Mouse (Mus musculus): ENCODE data around the gene Defb45. TPM values are rescaled to one million over a fixed set of nuclear protein-coding genes. Genes with fewer than 3 reads are reported as not detected.
A peak's percentile ranks its signal among the peaks of the same experiment; 100 is the strongest.

The Defb45 gene
- polyA plus RNA-seq, 1 experiment from 2014 or later = not detected

- H3K4me2 ChIP-seq = no peak within 1 kb of the TSS
- H3K27me3 ChIP-seq (ENCODE audit: insufficient read depth, low read length) = peaks cover 24% of the 10 kb centered on the region
- no peak for ATAC-seq (ENCODE audit: insufficient read depth)
- H3K9ac ChIP-seq = no peak within 1 kb of the TSS
- H3K4me3 ChIP-seq (ENCODE audit: low read depth, low read length) = no peak within 1 kb of the TSS
- no peak within 1 kb of the TSS for H3K27ac ChIP-seq (ENCODE audit: low read depth)
- no peak for DNase-seq
- WGBS = 72% methylated on average over 7 of the region's 7 CpGs
- TF ChIP-seq CTCF (IDR thresholded peaks at IDR 0.05; ENCODE audit: low read depth) = no peak
- H3K4me1 ChIP-seq (ENCODE audit: insufficient read depth) = no peaks in the 10 kb centered on the region
- H3K9me3 ChIP-seq (ENCODE audit: low read depth, low read length) = no peaks in the 10 kb centered on the region
- H3K36me3 ChIP-seq (ENCODE audit: insufficient read depth) = no peaks in the 10 kb centered on the region
These were observed 23.8 kb upstream of the Defb45 start, which contains the start of gene Defb25 for GRCm38 (mm10) chr2:152622953-152623352. Defb25 (minus strand) TSS chr2:152623053.

- H3K9me3 ChIP-seq (ENCODE audit: low read depth, low read length) = no peaks in the 10 kb centered on the region
- WGBS = 85% methylated on average over 13 of the region's 13 CpGs
- no peak overlapping the region for H3K27ac ChIP-seq (ENCODE audit: low read depth)
- DNase-seq (no peak), ATAC-seq (ENCODE audit: insufficient read depth) (no peak)
- H3K9ac ChIP-seq = no peak overlapping the region
- H3K4me1 ChIP-seq (ENCODE audit: insufficient read depth) = no peaks in the 10 kb centered on the region
- no peak overlapping the region for H3K4me2 ChIP-seq
- H3K27me3 ChIP-seq (ENCODE audit: insufficient read depth, low read length) = peaks cover 16% of the 10 kb centered on the region
- no peak for TF ChIP-seq CTCF (IDR thresholded peaks at IDR 0.05; ENCODE audit: low read depth)
- H3K4me3 ChIP-seq (ENCODE audit: low read depth, low read length) = no peak overlapping the region
- no peaks in the 10 kb centered on the region for H3K36me3 ChIP-seq (ENCODE audit: insufficient read depth)
These were observed 23.0 kb upstream of the Defb45 start for GRCm38 (mm10) chr2:152622151-152622550.

- H3K27ac ChIP-seq (ENCODE audit: low read depth) = no peak overlapping the region
- no peak overlapping the region for H3K9ac ChIP-seq
- DNase-seq = no peak
- H3K9me3 ChIP-seq (ENCODE audit: low read depth, low read length) = no peaks in the 10 kb centered on the region
- ATAC-seq (ENCODE audit: insufficient read depth) = no peak
- H3K4me3 ChIP-seq (ENCODE audit: low read depth, low read length) = no peak overlapping the region
- H3K4me1 ChIP-seq (ENCODE audit: insufficient read depth) = no peaks in the 10 kb centered on the region
- H3K27me3 ChIP-seq (ENCODE audit: insufficient read depth, low read length) = no peaks in the 10 kb centered on the region
- WGBS = 65% methylated on average over 9 of the region's 9 CpGs
- H3K4me2 ChIP-seq = no peak overlapping the region
- TF ChIP-seq CTCF (IDR thresholded peaks at IDR 0.05; ENCODE audit: low read depth) = no peak
- H3K36me3 ChIP-seq (ENCODE audit: insufficient read depth) = no peaks in the 10 kb centered on the region
These were observed 21.4 kb upstream of the Defb45 start for GRCm38 (mm10) chr2:152620367-152621134.

- no peak overlapping the region for H3K9ac ChIP-seq
- DNase-seq (no peak), ATAC-seq (ENCODE audit: insufficient read depth) (no peak)
- no peaks in the 10 kb centered on the region for H3K27me3 ChIP-seq (ENCODE audit: insufficient read depth, low read length)
- H3K9me3 ChIP-seq (ENCODE audit: low read depth, low read length) = no peaks in the 10 kb centered on the region
- H3K27ac ChIP-seq (ENCODE audit: low read depth) = no peak overlapping the region
- 57% methylated on average over 5 of the region's 5 CpGs for WGBS
- H3K4me1 ChIP-seq (ENCODE audit: insufficient read depth) = no peaks in the 10 kb centered on the region
- TF ChIP-seq CTCF (IDR thresholded peaks at IDR 0.05; ENCODE audit: low read depth) = peak; percentile 54
- H3K4me2 ChIP-seq = no peak overlapping the region
- no peaks in the 10 kb centered on the region for H3K36me3 ChIP-seq (ENCODE audit: insufficient read depth)
- no peak overlapping the region for H3K4me3 ChIP-seq (ENCODE audit: low read depth, low read length)
These were observed 18.2 kb upstream of the Defb45 start for GRCm38 (mm10) chr2:152617374-152617773.

GRCm38 (mm10) chr2:152616470-152616869, 17.3 kb upstream of the Defb45 start:
- ATAC-seq (ENCODE audit: insufficient read depth) (no peak), DNase-seq (no peak)
- no peak overlapping the region for H3K4me2 ChIP-seq
- TF ChIP-seq CTCF (IDR thresholded peaks at IDR 0.05; ENCODE audit: low read depth) = no peak
- H3K4me3 ChIP-seq (ENCODE audit: low read depth, low read length) = no peak overlapping the region
- no peaks in the 10 kb centered on the region for H3K27me3 ChIP-seq (ENCODE audit: insufficient read depth, low read length)
- 59% methylated on average over 6 of the region's 6 CpGs for WGBS
- H3K9me3 ChIP-seq (ENCODE audit: low read depth, low read length) = no peaks in the 10 kb centered on the region
- no peak overlapping the region for H3K27ac ChIP-seq (ENCODE audit: low read depth)
- no peaks in the 10 kb centered on the region for H3K4me1 ChIP-seq (ENCODE audit: insufficient read depth)
- H3K36me3 ChIP-seq (ENCODE audit: insufficient read depth) = no peaks in the 10 kb centered on the region
- H3K9ac ChIP-seq = no peak overlapping the region

GRCm38 (mm10) chr2:152615563-152615962, 16.4 kb upstream of the Defb45 start:
- no peak overlapping the region for H3K4me3 ChIP-seq (ENCODE audit: low read depth, low read length)
- no peaks in the 10 kb centered on the region for H3K4me1 ChIP-seq (ENCODE audit: insufficient read depth)
- no peak overlapping the region for H3K4me2 ChIP-seq
- peak; percentile 94 for DNase-seq
- H3K9ac ChIP-seq = no peak overlapping the region
- peak; percentile 75 for ATAC-seq (ENCODE audit: insufficient read depth)
- WGBS = 9% methylated on average over 7 of the region's 7 CpGs
- no peaks in the 10 kb centered on the region for H3K9me3 ChIP-seq (ENCODE audit: low read depth, low read length)
- no peak overlapping the region for H3K27ac ChIP-seq (ENCODE audit: low read depth)
- no peaks in the 10 kb centered on the region for H3K27me3 ChIP-seq (ENCODE audit: insufficient read depth, low read length)
- no peaks in the 10 kb centered on the region for H3K36me3 ChIP-seq (ENCODE audit: insufficient read depth)
- TF ChIP-seq CTCF (IDR thresholded peaks at IDR 0.05; ENCODE audit: low read depth) = peak; percentile 91

GRCm38 (mm10) chr2:152612193-152612592, 13.0 kb upstream of the Defb45 start:
- no peaks in the 10 kb centered on the region for H3K27me3 ChIP-seq (ENCODE audit: insufficient read depth, low read length)
- WGBS = 28% methylated on average over 8 of the region's 8 CpGs
- TF ChIP-seq CTCF (IDR thresholded peaks at IDR 0.05; ENCODE audit: low read depth) = no peak
- H3K4me3 ChIP-seq (ENCODE audit: low read depth, low read length) = no peak overlapping the region
- H3K9ac ChIP-seq = no peak overlapping the region
- no peak overlapping the region for H3K27ac ChIP-seq (ENCODE audit: low read depth)
- no peaks in the 10 kb centered on the region for H3K9me3 ChIP-seq (ENCODE audit: low read depth, low read length)
- DNase-seq = no peak
- H3K4me2 ChIP-seq = no peak overlapping the region
- H3K4me1 ChIP-seq (ENCODE audit: insufficient read depth) = no peaks in the 10 kb centered on the region
- peak; percentile 32; the same call in 1 of the 2 replicates for ATAC-seq (ENCODE audit: insufficient read depth)
- H3K36me3 ChIP-seq (ENCODE audit: insufficient read depth) = no peaks in the 10 kb centered on the region
